Mouse (Mus musculus) urinary bladder, adult 18-20 months (tissue): ENCODE results near the gene Ddx41.

Source experiments
- DNase-seq, 2 experiments: peaks; one replicate each; pipeline ENCODE4 v3.0.0; 2022; ENCODE audit warnings: low spot score in 2 of 2, mixed read lengths in 2 of 2

The Ddx41 gene

DNA sequence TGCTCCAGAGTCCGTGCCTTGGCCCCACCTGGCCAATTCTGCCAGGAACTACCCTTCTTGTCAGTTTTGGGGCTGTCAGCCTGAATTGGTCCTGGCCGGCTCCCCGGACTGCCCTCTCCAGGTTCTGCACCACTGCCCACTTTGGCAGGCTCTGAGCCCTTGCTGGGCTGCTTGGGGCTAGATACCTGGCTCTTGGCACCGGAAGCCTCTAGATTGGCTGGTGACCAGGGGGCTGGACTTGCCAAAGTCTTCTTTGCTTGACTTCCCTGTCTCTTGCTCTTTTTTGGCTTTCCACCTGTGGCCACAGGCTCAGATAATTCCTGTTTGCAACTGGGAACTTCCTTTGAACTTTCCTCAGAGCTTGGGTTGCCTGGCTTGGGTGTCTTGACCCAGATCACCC, 6.4 kb upstream of the Ddx41 start:
- no peak for DNase-seq

DNA sequence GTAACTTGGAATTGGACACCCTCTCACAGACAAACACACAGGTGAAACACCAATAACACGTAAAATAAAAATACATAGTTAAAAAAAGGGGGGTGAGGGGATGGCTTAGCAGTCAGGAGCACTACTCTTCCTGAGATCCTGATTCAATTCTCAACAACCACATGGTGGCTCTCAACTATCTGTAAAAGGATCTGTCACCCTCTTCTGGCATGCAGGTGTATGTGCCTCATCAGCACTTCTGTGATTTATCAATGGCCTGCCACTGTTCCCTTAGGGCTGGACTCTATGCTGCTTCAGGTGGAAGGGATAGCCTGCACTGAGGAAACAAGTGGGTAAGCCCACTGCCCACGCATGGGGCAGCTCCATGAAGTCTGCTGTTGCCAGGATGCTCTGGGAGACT, 4.5 kb upstream of the Ddx41 start:
- DNase-seq, result no peak

DNA sequence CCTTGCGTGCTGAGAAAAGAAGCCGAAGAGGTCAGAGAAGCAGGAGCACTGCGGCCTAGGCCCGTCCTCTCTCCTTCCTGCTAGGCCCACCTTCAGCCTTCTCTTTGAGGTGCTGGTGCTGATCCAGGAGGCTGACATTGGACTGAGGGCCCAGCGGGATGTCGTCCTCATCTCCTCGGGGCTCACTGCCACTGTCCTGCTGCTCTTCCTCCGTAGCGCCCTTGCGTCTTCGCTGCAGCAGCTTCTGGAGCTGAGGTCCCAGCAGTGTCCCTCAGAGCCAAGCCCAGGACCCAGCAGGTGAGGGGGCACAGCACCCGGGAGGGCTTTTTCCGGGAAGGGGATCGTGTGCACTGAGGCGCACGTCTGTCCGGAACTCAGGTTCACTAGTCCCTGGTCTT, 663 bp downstream of the Ddx41 start:
- no peak for DNase-seq

DNA sequence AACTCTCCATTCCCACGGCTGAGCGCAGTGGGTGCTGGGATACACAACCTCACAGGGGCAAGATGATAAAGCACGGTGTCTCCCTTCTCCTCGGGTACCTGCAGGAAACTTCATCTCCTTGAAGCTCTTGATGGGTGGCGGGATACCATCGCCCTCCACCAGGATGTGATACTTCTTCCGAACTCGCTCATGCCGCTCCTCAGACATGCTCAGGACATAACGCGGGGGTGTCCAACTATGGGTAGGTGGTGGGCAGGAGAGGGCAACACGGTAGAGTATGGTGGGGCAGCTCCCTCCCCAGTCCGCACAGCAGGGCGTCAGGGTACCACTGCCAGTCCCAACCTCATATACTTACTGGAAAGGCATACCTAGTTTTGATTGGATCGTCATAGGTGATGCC, 1.3 kb downstream of the Ddx41 start:
- no peak for DNase-seq

DNA sequence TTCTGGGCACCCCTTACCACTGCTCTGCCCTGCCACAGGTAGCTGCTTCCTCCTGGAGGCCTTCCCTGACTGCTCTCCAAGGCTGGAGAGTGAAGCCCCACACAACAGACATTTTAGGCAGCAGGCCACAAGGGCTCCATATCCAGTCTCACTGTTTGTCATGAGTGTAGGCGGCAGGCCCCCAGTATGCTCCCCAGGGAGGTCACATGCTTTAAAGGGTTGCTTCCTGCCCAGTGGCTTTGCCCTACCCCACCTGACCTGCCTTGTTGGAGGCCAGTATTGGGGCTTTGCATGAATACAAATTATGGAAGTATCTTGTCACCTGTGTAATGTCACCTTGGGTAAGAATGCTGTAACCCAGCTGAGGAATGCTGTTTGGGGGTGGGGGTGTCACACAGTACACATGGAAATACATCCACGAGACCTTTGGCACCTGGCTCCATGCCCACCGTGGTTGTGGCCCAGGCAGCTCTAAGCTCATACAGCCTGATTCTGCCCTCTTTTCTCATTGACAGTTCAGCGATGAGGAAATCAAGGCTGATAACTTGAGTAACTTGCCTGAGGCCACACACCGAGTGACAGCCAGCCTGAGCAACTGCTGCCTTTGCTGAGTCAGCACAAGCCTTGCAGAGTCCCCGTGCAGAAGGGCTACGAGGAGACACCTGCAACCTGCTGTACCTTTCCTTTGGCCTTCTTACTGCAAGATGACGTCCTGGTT, 7.1 kb downstream of the Ddx41 start, which contains the start of gene Dok3:
TSS of gene Dok3 (minus strand) at position 99 of the 718 bp plus-strand sequence.
- DNase-seq, result no peak

DNA sequence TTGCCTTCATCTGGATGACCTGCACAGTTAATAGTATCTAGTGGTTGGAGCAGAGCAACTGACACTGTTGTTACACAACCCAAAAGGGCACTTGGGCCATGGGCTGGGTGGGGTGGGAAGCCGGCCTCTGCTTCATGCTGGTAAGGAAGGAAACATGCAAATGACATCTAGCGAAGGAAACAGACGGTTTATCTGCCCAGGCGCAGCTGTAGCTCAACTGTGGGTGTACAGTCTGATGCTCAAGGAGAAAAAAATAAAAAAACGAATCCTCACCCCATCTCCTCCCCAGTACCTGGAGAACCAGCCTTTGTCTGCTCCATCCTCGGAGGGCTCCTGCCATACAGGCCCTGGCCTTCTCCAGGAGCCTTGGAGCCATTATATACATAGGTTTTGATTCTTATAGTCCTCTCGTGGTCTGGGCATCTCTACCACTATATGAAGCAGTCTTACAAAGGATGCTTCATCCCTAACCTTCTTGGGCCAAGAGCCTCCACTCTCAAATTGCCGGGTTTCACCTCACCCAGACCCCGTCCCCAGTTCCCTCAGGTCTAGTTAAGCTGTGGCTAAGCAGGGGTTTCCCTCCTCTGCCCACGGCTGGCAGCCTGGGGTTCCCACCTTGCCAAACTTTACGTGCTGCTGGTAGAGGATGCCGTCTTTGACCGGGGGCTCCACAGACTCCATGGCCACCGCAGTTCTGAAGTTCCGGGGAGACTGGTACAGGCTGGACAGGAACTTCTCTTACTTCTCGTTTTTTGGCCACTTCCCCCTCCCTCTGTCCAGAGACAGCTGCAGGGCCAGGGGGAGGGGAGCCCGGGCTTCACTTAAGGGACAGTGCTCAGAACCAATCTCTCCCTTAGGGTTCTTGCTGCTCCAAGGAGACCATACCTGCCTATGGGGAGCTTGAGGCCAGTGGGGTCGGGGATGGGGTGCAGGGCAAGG, 8.4 kb downstream of the Ddx41 start:
- no peak for DNase-seq

DNA sequence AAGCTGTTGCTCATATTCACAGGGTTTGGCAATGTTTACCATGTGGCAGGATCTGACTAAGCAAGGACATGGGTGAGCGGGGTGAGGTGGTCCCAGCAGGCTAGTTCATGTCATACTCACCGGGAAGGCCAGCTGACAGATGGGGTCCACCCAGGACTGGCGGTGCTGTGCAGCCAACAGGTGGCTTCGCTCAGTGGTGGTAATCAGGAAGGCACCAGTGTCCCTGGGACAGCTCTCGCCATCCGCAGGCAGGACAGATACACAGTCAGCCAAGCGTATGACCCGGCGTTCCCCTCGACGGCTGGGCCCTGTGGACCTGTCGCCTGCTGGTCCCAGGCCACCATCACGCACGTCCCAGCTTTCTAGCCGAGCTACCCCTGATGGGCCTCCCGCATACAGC, 9.2 kb downstream of the Ddx41 start:
- no peak for DNase-seq

DNA sequence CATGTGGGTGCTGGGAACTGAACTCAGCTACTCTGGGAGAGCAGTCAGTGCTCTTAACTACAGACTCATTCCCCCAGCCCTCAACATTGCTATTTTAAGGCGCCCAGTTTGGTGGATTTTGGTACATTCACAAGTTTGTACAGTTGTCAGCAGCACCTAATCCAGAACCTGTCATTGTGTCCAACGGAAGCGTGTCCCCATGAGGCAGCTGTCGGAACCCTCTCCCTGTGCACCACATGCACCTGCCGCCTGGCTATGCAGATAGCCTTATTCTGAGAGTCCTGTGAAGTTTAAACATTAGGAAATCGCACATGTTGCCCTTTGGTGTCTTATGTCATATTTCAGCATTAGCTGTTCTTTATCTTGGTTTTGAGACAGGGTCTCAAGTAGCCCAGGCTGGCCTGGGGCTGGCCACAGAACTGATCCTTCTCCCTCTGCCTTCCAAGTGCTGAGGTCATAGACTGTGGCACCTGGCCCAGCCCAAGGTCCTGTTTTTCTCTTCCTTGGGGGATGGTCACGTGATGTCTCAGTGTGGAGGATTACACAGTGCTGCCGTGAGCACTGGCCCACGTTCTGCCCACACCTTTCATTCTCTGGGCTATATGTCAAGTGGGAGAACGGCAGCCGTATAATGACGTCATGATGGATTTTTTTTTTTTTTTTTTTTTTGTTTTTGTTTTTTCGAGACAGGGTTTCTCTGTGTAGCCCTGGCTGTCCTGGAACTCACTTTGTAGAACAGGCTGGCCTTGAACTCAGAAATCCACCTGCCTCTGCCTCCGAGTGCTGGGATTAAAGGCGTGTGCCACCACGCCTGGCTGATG, 10.5 kb downstream of the Ddx41 start:
- no peak for DNase-seq

DNA sequence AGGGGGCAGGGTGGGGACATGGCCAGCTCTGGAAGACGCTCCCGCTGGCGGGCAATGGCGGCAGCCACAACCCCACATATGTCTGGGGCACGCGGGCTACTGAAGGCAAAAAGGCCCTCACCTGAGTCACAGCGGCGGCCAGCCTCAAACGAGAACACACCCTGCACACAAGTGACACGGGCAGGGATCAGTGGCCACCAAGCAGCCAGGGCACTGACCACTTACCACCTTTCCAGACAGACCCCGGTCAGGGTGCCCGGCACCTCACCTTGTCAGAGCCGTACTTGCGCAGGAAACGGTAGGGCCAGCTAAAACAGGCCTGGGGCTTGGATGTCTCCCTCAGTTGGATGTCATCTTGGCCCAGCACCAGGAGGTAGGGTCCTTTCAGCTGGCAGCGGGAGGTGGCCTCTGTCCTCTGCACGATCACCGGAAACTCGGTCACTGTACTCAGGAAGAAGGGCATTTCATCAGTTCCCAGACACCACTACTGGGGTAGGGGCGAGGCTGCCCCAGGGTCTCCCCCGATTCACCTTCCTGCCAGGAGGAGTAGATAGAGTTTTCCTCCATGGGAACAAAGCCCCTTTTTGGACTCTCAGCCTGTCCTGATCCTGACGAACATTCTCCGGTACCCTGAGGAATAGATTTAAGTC, 12.4 kb downstream of the Ddx41 start:
- DNase-seq, result no peak

DNA sequence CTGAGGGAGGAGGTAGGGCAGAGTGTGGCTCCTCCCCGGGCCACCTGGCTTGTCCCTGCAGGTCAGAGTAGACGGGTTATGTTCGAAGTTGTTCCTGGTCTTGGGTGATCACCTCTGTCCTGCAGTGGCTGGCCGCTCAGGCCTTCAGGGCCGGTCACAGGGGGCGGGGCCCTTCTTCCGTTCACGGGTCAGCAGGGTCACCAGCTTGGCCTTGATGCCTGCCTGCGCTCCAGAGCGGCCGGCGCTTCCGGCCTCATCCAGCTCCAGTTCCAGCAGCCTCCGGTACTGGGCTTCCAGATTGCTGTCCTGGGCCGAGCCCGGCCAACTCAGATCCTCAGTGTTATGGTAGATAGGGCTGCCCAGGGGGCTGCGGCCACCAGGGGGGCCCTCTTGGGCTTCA, 13.2 kb downstream of the Ddx41 start:
- peak; percentile 23 to 39 for DNase-seq

DNA sequence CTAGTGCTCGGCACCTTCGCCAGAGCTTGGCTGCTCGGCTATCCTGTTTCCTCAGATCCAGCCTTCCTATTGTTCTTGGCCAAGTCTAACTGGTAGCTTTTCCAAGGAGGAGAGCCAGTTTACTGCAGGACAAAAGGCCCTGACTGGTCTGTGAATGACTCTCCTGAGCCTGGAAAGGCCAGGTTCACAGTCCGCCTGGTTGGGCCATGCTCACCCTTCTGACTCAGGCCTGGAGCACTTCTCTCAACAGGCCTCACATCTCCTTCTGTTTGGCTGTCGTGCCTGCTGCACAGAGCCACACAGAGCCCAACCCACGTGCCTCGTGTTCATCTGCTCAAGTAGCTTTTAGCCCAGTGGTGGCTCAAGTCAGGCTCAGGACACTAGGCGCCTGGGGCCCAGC, 13.7 kb downstream of the Ddx41 start:
- peak in 1 of 2 experiments; percentile 21 for DNase-seq

DNA sequence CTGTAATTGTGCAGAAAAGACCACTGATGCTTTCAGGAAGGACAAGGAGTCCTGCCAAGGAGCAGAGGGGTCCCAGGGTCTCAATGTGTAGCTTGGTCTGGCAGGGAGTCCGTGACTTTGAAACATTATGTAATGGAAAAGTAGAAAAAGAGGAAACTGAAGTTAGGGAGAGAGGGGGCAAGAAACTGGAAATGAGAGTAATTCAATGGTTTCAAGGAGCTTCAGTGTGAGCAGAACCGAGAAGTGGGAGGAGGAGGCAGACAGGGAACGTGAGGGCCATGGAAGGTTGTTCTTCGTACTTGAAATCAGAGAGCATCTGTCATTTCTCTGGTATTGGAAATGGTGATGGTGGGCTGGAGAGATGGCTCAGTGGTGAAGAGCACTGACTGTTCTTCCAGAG, 16.9 kb downstream of the Ddx41 start:
- DNase-seq, result no peak

DNA sequence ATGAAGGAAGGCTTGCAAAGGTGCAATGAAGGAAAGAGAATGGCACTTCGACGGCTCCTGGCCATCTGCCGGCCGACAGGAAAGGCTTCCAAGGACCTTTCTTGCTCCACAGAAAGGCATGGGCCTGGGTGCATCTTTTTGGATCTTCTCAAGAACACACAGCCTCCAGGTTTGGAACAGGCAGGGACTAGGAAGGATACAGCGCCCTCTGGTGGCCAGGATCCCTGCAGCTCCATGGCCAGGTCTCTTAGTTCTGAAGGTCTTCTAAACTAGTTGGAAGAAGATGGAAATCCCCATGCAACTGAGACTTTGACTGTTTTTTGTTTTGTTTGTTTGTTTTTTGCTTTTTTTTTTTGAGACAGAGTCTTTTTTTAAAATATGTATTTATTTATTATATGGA, 19.5 kb downstream of the Ddx41 start:
- peak; percentile 67 to 85 for DNase-seq

DNA sequence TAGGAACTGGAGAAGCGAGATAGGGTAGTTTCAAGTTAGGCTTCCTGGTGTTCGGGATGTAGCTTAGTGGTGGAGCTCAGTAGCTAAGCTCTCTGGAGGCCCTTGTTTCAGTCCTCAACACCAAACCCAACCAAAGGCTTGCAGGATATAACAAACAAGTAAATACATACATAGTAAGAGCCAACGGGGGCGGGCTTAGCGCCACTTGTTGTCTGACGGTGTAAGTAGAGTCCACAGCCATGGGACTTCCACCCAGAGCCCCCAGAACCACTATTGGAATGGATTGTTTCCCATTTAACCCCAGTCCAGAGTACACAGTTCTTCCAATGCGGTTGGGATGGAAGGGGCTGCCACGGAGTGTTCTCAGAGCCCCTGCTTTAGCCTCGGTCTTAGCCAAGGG, 22.6 kb downstream of the Ddx41 start:
- DNase-seq, result no peak

DNA sequence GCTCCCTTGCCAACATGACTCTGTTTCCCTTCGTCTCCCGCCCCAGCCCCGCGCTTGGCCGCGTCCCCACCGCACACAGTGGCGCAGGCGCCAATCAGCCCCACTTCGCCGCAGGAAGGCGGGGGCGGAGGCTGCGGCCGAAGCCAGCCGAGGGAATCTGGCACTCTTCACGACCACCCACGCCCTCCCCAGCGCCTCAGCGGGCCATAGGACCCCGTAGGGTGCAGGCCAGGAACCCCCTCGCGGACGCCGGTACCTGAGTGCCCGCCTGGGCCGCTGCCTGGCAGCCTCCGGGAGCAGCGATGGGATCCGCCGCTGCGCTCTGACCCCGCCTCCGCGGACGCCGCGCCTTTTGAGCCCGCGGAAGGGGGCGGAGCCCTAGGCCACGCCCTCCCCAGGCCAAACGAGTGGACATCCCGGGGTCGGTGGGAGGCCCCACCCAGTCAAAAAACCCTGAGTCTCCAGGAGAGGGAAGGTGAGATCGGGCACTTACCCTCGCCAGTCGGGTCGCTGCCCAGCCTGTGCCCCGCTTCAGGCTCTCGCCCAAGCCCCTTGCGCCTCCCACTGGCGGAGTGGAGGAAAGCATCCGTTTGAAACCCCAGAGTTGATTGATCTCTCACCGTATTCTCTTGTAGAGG, 23.2 kb downstream of the Ddx41 start, which contains the start of gene Pdlim7:
TSS of gene Pdlim7 (minus strand) at position 566 of the 638 bp plus-strand sequence.
- peak; percentile 86 to 97 for DNase-seq

DNA sequence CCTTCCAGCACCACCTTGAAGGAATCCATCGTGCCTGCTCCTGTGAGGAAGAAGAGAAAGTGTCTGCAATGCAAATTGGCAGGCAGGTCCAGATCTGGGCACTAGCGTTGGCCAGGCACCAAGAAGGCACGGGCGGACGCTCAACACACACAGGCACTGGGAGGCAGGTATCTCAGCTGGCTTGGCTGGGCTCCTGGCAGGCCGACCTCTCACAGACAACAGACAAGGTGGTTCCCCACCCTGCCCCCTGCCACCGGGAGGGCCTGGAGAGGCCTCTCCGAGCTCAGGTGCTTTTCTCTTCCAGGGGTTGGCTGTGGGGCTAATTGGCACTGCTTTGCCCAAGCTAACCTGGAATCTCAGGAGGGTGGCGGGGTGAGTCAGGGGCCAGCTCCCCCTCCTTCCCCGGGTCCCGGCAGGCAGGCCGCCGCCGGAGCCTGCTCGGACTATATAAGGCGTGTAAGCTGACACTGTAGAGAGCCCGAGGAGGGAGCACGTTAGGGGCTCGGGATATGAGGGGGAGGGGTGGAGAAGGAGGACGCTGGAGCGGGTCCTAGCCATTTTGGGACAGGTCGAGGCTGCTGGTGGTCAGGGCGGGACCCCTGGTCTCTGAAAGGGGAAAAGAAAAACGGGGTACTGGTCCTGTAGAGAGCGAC, 24.0 kb downstream of the Ddx41 start:
- peak; percentile 54 to 63 for DNase-seq

DNA sequence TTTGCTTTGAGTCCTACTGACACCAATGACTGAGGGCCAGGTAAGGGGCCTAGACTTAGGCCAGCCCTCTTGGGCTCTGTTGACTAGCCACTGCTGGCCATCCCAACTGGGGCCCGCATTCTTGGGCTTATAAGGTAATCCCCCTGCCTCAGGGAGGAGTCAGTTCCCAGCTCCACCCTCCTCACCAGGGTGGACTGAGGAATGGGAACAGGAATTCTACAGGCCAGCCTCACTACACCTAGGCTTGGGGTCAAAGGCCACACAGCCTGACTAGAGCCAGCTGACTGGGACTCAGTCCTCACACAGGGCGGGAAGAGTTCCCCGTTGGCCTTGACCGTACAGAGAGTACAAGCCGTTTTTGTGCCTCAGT, 25.0 kb downstream of the Ddx41 start:
- DNase-seq, result no peak

DNA sequence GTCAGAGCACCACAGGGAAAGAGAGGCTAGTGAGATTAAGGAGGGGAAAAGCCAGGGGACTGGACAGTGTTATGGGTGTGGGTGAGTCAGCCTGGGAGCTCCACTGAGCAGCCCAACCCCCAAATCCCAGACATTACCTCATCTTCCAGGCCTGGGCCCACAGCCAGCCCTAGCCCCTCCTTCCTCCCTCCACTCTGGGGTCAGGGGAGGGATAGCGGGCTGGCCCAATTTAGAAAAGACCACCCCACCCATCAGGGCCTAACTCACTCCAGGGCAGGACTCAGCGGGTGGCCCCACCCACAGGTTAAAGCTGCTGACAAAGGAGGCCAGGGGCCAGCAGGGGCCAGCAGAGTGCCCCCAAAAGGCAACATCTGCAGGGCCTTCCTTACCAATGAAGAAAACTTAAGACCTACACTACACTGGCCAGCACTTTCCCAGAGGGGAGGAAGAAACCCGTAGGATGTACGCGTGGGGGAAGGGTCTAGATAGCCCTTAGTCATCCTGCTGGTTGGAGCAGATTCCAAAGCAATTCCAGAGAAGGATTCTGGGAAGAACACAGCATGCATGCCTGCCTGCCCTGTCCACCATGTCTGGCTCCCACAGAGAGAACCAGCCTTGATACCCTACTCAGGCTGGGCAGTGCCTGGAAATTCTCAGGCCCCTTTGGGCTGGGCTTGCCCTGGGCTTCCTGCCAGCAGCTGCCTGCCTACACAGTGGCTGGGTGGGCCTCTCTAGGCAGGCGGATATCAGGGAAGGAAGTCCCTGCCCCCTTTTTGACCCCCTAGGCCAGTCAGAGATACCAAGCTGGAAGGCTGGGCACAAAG, 25.6 kb downstream of the Ddx41 start:
- peak; percentile 66 to 88 for DNase-seq

DNA sequence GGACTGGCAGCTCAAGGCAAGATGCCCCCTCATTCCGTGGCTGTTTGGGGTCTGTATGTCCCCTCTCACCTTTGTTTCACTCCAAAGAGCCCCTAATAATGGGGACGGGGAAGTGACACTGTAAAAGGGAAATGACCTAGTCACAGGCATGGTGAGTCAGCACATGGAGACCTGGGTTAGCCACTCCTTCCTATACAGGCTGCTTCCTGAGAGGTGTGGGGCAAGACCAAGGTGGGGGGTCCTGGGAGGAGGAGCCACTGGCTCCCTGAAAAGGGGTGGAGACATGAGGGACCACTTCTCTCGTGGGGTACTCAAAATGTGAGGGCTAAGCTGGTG, 26.2 kb downstream of the Ddx41 start:
- no peak for DNase-seq

DNA sequence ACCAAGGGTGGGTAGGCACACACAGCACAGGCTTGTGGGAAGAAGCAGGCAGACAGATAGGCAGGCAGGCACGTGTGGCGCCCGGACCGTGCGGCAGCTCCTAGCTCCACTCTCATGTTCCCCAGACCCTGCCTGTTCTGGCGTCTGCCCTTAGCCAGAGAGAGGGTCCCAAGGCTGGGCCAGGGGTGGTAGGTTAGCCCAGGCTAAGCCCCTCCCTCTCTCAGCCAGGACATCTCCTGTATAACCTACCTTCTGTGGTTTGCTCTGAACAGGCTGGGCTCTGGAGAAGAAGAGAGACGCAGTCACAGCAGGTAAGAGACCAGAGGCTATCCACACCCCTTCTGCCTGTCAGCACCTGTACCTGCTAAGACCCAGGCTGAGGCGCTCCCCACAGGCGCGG, 27.9 kb downstream of the Ddx41 start:
- no peak for DNase-seq
